Mouse (Mus musculus) hematopoietic stem cell, adult 5-6 weeks (primary cell): ENCODE measurements around the gene Gdpd5. TPM values are rescaled to one million over a fixed set of nuclear protein-coding genes. Genes with fewer than 3 reads are reported as not detected.
"Not testable (repeated sequence)": the region's sequence is repeated elsewhere in the genome, so short reads cannot be mapped to it uniquely, and the experiment has no call there.

Experiments used
- ATAC-seq, 2 experiments: fragments of 125-278 bp in 1 of 2; replicated peaks in 1 of 2; 2 replicates each; pipeline ENCODE4 v1.8.0; 2016 to 2017; ENCODE audit warnings: inconsistent platforms in 2 of 2, mild to moderate bottlenecking in 2 of 2, moderate number of reproducible peaks in 2 of 2, low read depth in 1 of 2, moderate TSS enrichment in 1 of 2; ENCODE audit not compliant: low FRiP score in 2 of 2, poor library complexity in 2 of 2, severe bottlenecking in 2 of 2, insufficient read depth in 1 of 2, low TSS enrichment in 1 of 2
- total RNA-seq: library from RNA; stranded (forward); fragments of 172-1452, 232-1000 nt; gene quantifications from 2 replicates; pipeline ENCODE4 v1.2.3, GENCODE M21; 2017

Gene Gdpd5
- total RNA-seq, 1 experiment from 2014 or later, result 0.15 TPM

DNA sequence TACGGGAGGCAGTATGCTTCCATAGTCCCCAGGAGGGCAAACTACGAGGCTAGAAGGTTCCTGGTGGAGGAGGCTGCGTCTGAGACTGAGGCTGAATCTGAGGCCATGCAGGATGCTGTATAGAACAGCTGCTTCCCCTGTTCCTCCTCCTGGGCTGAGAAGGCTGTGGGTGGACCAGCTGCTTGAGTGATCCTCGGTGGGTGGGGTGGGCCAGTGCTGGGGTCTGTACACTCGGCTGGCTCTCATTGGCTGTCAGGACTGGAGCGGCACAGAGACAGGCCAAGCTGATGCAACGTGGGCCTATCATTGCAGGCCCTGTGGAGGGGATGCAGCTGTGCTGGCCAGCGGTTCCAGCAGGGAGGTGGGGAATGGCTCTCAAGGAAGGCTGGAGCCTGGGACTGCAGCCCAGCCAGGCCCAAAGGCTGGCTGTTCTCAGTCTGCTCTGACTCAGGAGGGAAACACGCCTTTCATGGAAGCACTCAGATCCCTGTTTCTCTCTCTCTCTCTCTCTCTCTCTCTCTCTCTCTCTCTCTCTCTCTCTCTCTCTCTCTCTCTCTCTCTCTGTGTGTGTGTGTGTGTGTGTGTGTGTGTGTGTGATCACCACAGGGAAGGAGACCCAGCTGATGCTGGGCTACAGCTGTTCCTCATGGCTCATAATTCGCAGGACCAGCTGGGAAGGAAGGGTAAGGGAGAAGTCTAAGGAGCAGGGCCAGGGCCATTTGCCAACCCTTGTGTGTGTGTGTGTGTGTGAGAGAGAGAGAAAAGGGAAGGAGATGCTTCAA lies 21.0 kb upstream of the Gdpd5 start:
- peak; percentile 62 to 76 for ATAC-seq

- no peak for ATAC-seq
Observed at GRCm38 (mm10) chr7:99360803-99361414, 20.3 kb upstream of the Gdpd5 start.

GRCm38 (mm10) chr7:99362137-99362536 lies 19.1 kb upstream of the Gdpd5 start:
- no peak for ATAC-seq

- ATAC-seq, result peak; percentile 63 to 81
Observed at GRCm38 (mm10) chr7:99365069-99365468, 16.1 kb upstream of the Gdpd5 start.

DNA sequence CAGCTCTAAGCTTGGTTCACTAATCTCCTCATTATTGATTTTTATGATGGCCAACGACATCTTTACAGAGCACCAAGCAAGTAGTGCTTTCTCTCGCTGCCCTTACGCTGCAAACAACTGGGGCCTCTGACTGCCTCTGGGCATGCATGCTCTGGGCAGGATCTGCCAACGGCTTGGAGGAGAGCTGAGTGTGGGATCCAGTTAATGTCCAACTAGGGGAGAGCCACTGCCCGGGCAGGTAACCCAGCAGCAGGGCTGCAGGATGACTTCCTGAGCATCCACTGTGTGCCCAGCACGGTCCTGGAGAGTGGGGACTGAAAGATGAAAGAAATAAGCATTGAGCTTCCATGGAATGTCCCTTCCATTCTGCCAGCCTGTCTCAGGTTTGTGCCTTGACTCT lies 14.5 kb upstream of the Gdpd5 start:
- ATAC-seq, result no peak

DNA sequence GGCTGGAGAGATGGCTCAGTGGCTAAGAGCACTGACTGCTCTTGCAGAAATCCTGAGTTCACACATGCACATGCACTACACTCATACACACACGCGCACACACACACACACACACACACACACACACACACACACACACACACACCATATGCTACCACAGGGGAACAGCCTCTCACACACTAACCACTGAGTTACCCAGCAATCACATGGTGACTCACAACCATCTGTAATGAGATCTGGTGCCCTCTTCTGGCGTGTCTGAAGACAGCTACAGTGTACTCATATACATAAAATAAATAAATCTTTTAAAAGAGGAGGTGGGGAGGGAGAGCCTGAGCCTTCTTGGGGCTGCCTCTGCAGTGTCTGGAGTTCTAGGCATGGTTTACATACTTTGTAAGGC lies 6.9 kb upstream of the Gdpd5 start:
- ATAC-seq, result not testable (repeated sequence)

DNA sequence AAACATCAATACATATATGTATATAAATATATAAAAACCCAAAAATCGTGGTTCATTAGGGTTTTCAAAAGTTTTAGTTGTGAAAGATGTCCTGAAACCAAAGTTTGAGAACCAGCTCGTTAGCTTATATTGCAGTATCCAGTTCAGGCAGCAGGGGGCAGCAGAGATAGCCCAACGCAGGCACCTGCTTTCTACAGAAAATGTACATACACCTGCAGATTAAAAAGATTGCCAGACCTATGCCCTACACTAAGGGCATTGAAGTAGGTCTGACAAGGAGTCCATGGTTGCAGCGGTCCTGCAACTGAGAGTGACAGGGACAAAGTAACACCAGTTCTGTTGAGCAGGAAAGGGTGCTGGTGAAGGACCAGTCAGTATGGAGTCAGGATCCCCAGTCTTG lies 5.8 kb upstream of the Gdpd5 start:
- peak; percentile 22 to 47; a peak in 2 of 4 replicates for ATAC-seq

DNA sequence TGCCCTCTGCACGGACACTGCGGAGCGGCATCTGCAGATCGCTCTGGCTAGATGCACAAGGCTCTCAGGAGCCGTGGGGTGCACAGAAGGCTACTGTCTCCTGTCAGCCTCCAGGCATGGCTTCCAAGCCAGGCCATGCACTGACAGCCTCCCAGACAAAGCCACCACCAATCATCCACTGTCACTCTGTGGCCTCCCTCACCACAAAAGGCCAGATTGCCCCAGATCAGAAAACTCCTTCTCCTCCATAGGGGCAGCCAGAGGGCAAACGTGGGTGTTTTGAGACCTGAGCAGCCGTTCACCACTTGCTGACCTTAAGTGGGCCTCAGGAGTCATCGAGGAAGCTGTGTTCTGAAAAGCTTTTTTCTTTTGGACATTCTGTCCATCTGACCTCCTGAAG lies 2.3 kb upstream of the Gdpd5 start:
- ATAC-seq, result no peak

- ATAC-seq, result peak; percentile 23 to 44; a peak in 3 of 4 replicates
Observed at GRCm38 (mm10) chr7:99380491-99381213, 562 bp upstream of the Gdpd5 start.

- no peak for ATAC-seq
Observed at GRCm38 (mm10) chr7:99382088-99383000, 1.1 kb downstream of the Gdpd5 start.

GRCm38 (mm10) chr7:99383246-99383645 lies 2.0 kb downstream of the Gdpd5 start:
- no peak for ATAC-seq

- ATAC-seq, result no peak
Observed at GRCm38 (mm10) chr7:99384101-99384611, 2.9 kb downstream of the Gdpd5 start.

GRCm38 (mm10) chr7:99386030-99386429 lies 4.8 kb downstream of the Gdpd5 start:
- no peak for ATAC-seq

DNA sequence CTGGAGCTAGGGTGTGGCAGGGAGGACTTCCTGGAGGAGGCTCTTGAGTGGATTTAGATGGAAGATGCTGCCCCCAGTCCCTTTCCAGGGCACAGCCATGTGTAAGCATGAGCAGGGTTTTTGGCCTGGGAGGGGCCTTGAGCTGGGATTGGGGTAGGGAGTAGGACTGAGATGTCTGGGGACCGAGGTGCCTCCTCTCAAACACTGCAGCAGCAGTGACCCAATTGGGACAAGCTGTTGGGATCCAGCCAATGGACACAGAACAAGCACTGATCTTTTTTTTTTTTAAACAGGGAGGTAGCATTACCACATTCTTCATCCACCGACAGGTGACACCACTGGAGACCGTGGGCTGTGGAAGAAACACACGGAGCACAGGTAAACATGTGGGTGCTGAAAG lies 5.6 kb downstream of the Gdpd5 start:
- no peak for ATAC-seq

DNA sequence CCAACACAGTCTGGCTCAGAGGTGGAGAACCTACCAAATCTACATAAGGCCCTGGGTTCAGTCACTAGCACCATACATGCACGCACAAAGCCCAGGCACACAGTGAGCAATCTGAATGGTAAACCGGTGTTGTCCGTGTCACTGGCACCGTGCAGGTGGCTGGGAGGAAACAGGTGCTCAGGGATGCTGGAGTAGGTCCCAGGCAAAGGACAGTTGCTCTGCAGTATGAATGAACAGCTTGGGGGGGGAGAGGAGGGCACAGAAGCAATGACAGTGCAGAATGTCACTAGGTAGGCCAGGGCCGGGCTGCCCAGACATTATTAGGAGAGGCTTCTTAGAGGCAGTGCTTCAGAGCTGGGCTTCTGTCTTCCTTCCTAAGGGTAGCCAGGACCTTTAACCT lies 6.1 kb downstream of the Gdpd5 start:
- ATAC-seq, result 0 out of 4 replicates have a peak, but pooled peaks of 1 of the 2 experiments have one; percentile 8

DNA sequence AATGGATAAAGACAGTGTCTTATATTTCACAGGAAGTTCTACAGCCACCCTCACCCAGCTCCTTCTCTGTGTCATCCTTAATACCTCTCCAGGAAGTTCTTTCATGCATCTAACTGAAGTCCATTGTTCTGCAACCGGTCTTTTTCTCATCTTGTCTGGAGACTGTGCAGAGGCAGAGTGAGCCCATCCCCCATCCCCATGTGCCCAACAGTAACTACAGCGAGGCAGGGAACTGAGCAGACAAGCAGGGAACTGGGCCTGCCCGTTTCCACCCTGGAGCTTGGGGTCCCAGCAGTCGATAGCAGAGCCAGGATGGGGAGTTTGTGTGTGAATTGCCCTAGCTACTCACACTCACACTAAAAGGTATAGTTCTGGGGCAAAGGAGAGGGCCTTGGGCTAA lies 9.3 kb downstream of the Gdpd5 start:
- no peak for ATAC-seq

DNA sequence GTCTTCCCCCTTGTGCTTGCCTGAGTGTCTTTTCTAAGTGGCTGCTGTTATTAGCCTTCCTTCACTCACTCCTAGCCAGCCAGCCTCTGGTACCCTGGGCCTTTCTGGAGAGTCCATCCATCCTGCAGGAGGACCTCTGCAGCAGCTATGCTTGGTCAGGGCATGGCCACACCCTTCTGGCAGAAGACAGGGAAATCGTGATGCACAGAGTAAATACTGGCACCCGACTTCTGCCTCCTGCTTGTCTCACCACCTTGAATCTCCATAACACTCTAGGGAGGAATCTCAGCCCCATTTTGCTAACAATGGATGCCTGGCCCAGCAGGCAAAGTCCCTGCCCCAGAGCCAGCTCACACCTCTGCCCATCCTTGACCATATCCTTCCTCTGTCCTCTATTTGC lies 11.5 kb downstream of the Gdpd5 start:
- no peak for ATAC-seq
